Mouse (Mus musculus) layer of hippocampus, adult 11-12 months (tissue): ENCODE data around the gene Trpv2.

Experiments
- DNase-seq: peaks from one replicate; pipeline ENCODE4 v3.0.0; 2022; ENCODE audit warnings: low spot score

Trpv2 gene

GRCm38 (mm10) chr11:62630225-62630821 is 56.0 kb downstream of the Trpv2 start:
- no peak for DNase-seq

- DNase-seq, result no peak
Observed at GRCm38 (mm10) chr11:62631138-62631537, 56.9 kb downstream of the Trpv2 start.

GRCm38 (mm10) chr11:62635406-62635805 is 61.1 kb downstream of the Trpv2 start:
- no peak for DNase-seq

GRCm38 (mm10) chr11:62636105-62636839 is 62.0 kb downstream of the Trpv2 start:
- no peak for DNase-seq

GRCm38 (mm10) chr11:62636840-62637221 is 62.5 kb downstream of the Trpv2 start:
- DNase-seq, result no peak

GRCm38 (mm10) chr11:62637401-62637800 is 63.1 kb downstream of the Trpv2 start:
- no peak for DNase-seq

GRCm38 (mm10) chr11:62637806-62638205 is 63.5 kb downstream of the Trpv2 start:
- no peak for DNase-seq

GRCm38 (mm10) chr11:62638402-62638801 is 64.1 kb downstream of the Trpv2 start:
- no peak for DNase-seq

GRCm38 (mm10) chr11:62640378-62640777 is 66.1 kb downstream of the Trpv2 start:
- no peak for DNase-seq

- DNase-seq, result no peak
Observed at GRCm38 (mm10) chr11:62642023-62642844, 67.9 kb downstream of the Trpv2 start.

- peak; percentile 26 for DNase-seq
Observed at GRCm38 (mm10) chr11:62643011-62643631, 68.8 kb downstream of the Trpv2 start.

GRCm38 (mm10) chr11:62643681-62644363 is 69.5 kb downstream of the Trpv2 start:
- no peak for DNase-seq

GRCm38 (mm10) chr11:62644602-62645336 is 70.5 kb downstream of the Trpv2 start:
- no peak for DNase-seq

GRCm38 (mm10) chr11:62645337-62645675 is 71.0 kb downstream of the Trpv2 start:
- no peak for DNase-seq

- DNase-seq, result peak; percentile 50
Observed at GRCm38 (mm10) chr11:62645732-62646494, 71.6 kb downstream of the Trpv2 start.

- DNase-seq, result no peak
Observed at GRCm38 (mm10) chr11:62646495-62646843, 72.2 kb downstream of the Trpv2 start.

GRCm38 (mm10) chr11:62646958-62647515 is 72.8 kb downstream of the Trpv2 start:
- no peak for DNase-seq

- no peak for DNase-seq
Observed at GRCm38 (mm10) chr11:62647661-62648590, 73.6 kb downstream of the Trpv2 start, which contains the start of gene Lrrc75a. TSS of gene Lrrc75a (minus strand) at chr11:62648523.
